ENCODE assay signal across 19 mouse cellular contexts in the genomic region with DNA sequence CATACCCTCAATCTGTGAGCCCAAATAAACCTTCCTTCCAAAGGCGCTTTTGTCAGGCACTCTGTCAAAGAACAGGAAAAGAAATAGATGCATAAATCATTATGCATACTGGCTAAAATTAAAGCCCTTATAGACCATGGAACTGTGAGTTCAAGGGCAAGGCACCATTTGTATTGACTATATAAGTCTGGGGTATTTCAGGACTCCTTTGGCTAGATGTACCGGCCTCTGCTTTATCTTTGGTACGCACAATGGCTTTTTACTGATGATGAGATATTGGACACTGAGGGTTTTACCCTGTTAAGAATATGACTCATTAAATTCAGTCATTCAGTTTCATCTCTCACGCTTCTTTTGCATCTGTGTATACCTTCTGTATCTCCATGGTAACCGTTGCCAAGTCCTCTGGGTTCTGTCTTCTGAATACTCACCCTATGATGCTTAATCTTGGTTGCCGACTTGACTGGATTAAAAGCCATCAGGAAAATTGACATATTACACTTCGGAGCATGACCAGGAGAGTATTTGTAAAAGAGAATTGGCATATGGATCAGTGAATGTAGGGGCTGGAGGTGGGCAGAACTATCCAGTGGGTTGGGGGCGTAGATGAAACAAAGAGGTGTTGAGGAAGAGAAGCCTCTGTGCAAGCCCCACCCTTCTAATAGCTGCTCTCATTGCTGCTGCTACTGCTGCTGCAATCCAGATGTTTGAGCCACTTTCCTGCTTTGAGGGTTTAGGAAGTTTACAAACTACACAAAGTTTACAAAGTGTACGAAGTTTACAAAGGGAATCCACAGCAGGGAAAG. TPM values are rescaled to one million over a fixed set of nuclear protein-coding genes. Genes with fewer than 3 reads are reported as not detected.
DNase-seq lines count a peak whose midpoint lies in the region; ATAC-seq and TF ChIP-seq lines count a peak whose summit lies in the region.
"Had no signal": no experiment of that assay in that cellular context is flagged by ENCODE, and none has a peak within 500 bp of the region (broad histone marks: within the 10 kb centered on the region; RNA-seq: fewer than 3 reads in every experiment).

No protein-coding gene starts in this region.

- TF ChIP-seq CTCF in brain, embryonic 14.5 days (IDR thresholded peaks at IDR 0.05; ENCODE audit: borderline replicate concordance, extremely low read depth, insufficient read depth, insufficient read length), result no peak

- H3K4me3 ChIP-seq in hindbrain, embryonic 15.5 days, result no peak overlapping the region
- H3K4me3 ChIP-seq in hindbrain, embryonic 10.5 days, result no peak overlapping the region
- H3K4me3 ChIP-seq in limb, embryonic 12.5 days (replicated peaks), result no peak overlapping the region
- H3K4me3 ChIP-seq: limb, embryonic 13.5 days; midbrain, embryonic 12.5 days had no signal

- no peaks in the 10 kb centered on the region for H3K9me3 ChIP-seq in hindbrain, embryonic 15.5 days
- no peaks in the 10 kb centered on the region for H3K9me3 ChIP-seq in hindbrain, embryonic 10.5 days
- no peaks in the 10 kb centered on the region for H3K9me3 ChIP-seq in limb, embryonic 12.5 days
- H3K9me3 ChIP-seq: limb, embryonic 13.5 days; midbrain, embryonic 12.5 days had no signal

- peak; percentile 57; the same call in 1 of the 2 replicates for ATAC-seq in hindbrain, embryonic 15.5 days (ENCODE audit: low FRiP score, low read depth)
- ATAC-seq in limb, embryonic 12.5 days (ENCODE audit: insufficient number of reproducible peaks, insufficient read depth, low FRiP score, low TSS enrichment, low read depth), result no peak
- ATAC-seq: liver, postnatal 0 days had no signal

- no peak overlapping the region for H3K27ac ChIP-seq in hindbrain, embryonic 15.5 days (replicated peaks)
- H3K27ac ChIP-seq in hindbrain, embryonic 10.5 days, result no peak overlapping the region
- no peak overlapping the region for H3K27ac ChIP-seq in limb, embryonic 12.5 days
- H3K27ac ChIP-seq: limb, embryonic 13.5 days; midbrain, embryonic 12.5 days had no signal

- no peaks in the 10 kb centered on the region for H3K27me3 ChIP-seq in hindbrain, embryonic 15.5 days
- no peaks in the 10 kb centered on the region for H3K27me3 ChIP-seq in hindbrain, embryonic 10.5 days (ENCODE audit: insufficient read depth, poor library complexity, severe bottlenecking)
- H3K27me3 ChIP-seq in limb, embryonic 12.5 days, result no peaks in the 10 kb centered on the region
- H3K27me3 ChIP-seq: limb, embryonic 13.5 days; midbrain, embryonic 12.5 days had no signal

- no peaks in the 10 kb centered on the region for H3K4me1 ChIP-seq in hindbrain, embryonic 15.5 days (replicated peaks)
- H3K4me1 ChIP-seq in hindbrain, embryonic 10.5 days (replicated peaks), result 0 out of 2 replicates have a peak, but pooled peaks cover 9% of the 10 kb centered on the region
- no peaks in the 10 kb centered on the region for H3K4me1 ChIP-seq in limb, embryonic 12.5 days (replicated peaks)
- H3K4me1 ChIP-seq: limb, embryonic 13.5 days had no signal

- no peak for TF ChIP-seq POLR2A in brain, embryonic 14.5 days (IDR thresholded peaks at IDR 0.05; ENCODE audit: borderline replicate concordance, extremely low read depth, insufficient read depth, insufficient read length, poor library complexity, severe bottlenecking)

- WGBS in hindbrain, embryonic 15.5 days, result 57% methylated on average over 9 of the region's 9 CpGs
- WGBS in hindbrain, embryonic 10.5 days, result 77% methylated on average over 9 of the region's 9 CpGs
- 83% methylated on average over 9 of the region's 9 CpGs for WGBS in limb, embryonic 12.5 days

- no peaks in the 10 kb centered on the region for H3K36me3 ChIP-seq in hindbrain, embryonic 15.5 days
- H3K36me3 ChIP-seq in hindbrain, embryonic 10.5 days, result no peaks in the 10 kb centered on the region
- no peaks in the 10 kb centered on the region for H3K36me3 ChIP-seq in limb, embryonic 12.5 days
- H3K36me3 ChIP-seq: limb, embryonic 13.5 days; midbrain, embryonic 12.5 days had no signal

- no peak for DNase-seq in hindbrain, embryonic 10.5 days (ENCODE audit: low spot score)
- DNase-seq in 3T3-L1 (ENCODE audit: low read depth, low spot score), result peak; percentile 25
- DNase-seq in brain, embryonic 14.5 days (ENCODE audit: low read depth), result peak; percentile 59
- DNase-seq in kidney, postnatal 10 days, result no peak
- DNase-seq in frontal cortex, postnatal 14 days (ENCODE audit: low spot score in 2 of 2), result no peak
- no peak for DNase-seq in retina, embryonic 14.5 days (ENCODE audit: low spot score)
- DNase-seq: adrenal gland, adult 8-10 months; cerebellum, postnatal 10 days; gastrocnemius, postnatal 14 days; kidney, adult 18-20 months; kidney, postnatal 36 days; liver, postnatal 0 days; thymus, postnatal 14 days had no signal

- H3K4me2 ChIP-seq in hindbrain, embryonic 15.5 days, result no peak overlapping the region
- H3K4me2 ChIP-seq in limb, embryonic 12.5 days, result no peak overlapping the region
- H3K4me2 ChIP-seq: limb, embryonic 13.5 days; midbrain, embryonic 12.5 days had no signal

- H3K9ac ChIP-seq in hindbrain, embryonic 15.5 days, result no peak overlapping the region
- 0 out of 2 replicates have a peak overlapping the region, but pooled peaks have one; percentile 34 for H3K9ac ChIP-seq in limb, embryonic 12.5 days (replicated peaks)
- H3K9ac ChIP-seq: limb, embryonic 13.5 days; liver, postnatal 0 days; midbrain, embryonic 12.5 days had no signal

RNA-seq across cellular contexts. Expression of gene Tmem212, which starts 22.7 kb away (rescaled TPM):
- not detected in 2 replicates for polyA plus RNA-seq in hindbrain, embryonic 15.5 days (2015; fragmentation: Nextera tagmentation; extraction: Ambion mirVana)
- not detected in 2 replicates for polyA plus RNA-seq in hindbrain, embryonic 10.5 days (2016; fragmentation: Nextera tagmentation; extraction: Ambion mirVana)
- not detected in 2 replicates for polyA plus RNA-seq in brain, embryonic 14.5 days (2012; rRNA removed)
- not detected in 2 replicates for polyA plus RNA-seq in limb, embryonic 12.5 days (2016; fragmentation: Nextera tagmentation; extraction: Ambion mirVana)
- polyA plus RNA-seq: embryonic facial prominence, embryonic 11.5 days; limb, embryonic 13.5 days; midbrain, embryonic 12.5 days; neural tube, embryonic 11.5 days had no signal

Comparison
In these comparisons a context has a peak if more than half of its experiments do, and no peak if none do; other contexts are left out.
1. DNase-seq: peak in 3T3-L1 (single experiment) and brain, embryonic 14.5 days (single experiment); none in hindbrain, embryonic 10.5 days (single experiment), kidney, postnatal 10 days (single experiment), frontal cortex, postnatal 14 days (0 of 2) and retina, embryonic 14.5 days (single experiment).